Mouse (Mus musculus) heart, embryonic 13.5 days (tissue): ENCODE data around the gene Ugt1a6b. TPM values are rescaled to one million over a fixed set of nuclear protein-coding genes. Genes with fewer than 3 reads are reported as not detected.
"Not testable (repeated sequence)": the region's sequence is repeated elsewhere in the genome, so short reads cannot be mapped to it uniquely, and the experiment has no call there.

Experiments used
- ATAC-seq: fragments of 200-750 bp; cut with Nextera tagmentation; 2 replicates; pipeline ENCODE4 v1.8.0; 2017; ENCODE audit warnings: moderate TSS enrichment; ENCODE audit not compliant: insufficient number of reproducible peaks, low FRiP score, low TSS enrichment; ENCODE audit errors: extremely low read depth
- H3K27ac ChIP-seq: fragments of 300-500 bp; sonication (generic); replicated peaks from 2 replicates; pipeline ENCODE4 v1.5.1; 2015; ENCODE audit warnings: moderate library complexity, mild to moderate bottlenecking, inconsistent platforms
- H3K27me3 ChIP-seq: fragments of 300-500 bp; sonication (generic); replicated peaks from 2 replicates; pipeline ENCODE4 v1.6.1; 2015; ENCODE audit warnings: mild to moderate bottlenecking, inconsistent platforms
- H3K36me3 ChIP-seq: fragments of 300-500 bp; sonication (generic); 2 replicates; pipeline ENCODE4 v1.6.1; 2015; ENCODE audit warnings: mild to moderate bottlenecking, inconsistent platforms
- H3K4me1 ChIP-seq: fragments of 300-500 bp; sonication (generic); 2 replicates; pipeline ENCODE4 v1.6.1; 2015; ENCODE audit warnings: inconsistent platforms
- H3K4me2 ChIP-seq: fragments of 300-500 bp; sonication (generic); 2 replicates; pipeline ENCODE4 v1.6.1; 2015; ENCODE audit warnings: inconsistent platforms, mild to moderate bottlenecking, moderate library complexity
- H3K4me3 ChIP-seq: fragments of 300-500 bp; sonication (generic); 2 replicates; pipeline ENCODE4 v1.5.1; 2015; ENCODE audit warnings: moderate library complexity, mild to moderate bottlenecking, inconsistent platforms
- H3K9ac ChIP-seq: fragments of 300-500 bp; sonication (generic); 2 replicates; pipeline ENCODE4 v1.6.1; 2015; ENCODE audit warnings: inconsistent platforms, mild to moderate bottlenecking, moderate library complexity
- H3K9me3 ChIP-seq: fragments of 300-500 bp; sonication (generic); 2 replicates; pipeline ENCODE4 v1.6.1; 2016; ENCODE audit warnings: inconsistent platforms
- WGBS: fragments of 180-500 bp; shearing (Covaris S2); methylation state at CpG from one replicate; pipeline ENCODE4 v1.1.7; 2015; ENCODE audit warnings: mixed read lengths; 5-methylcytosine and 5-hydroxymethylcytosine counted together
- polyA plus RNA-seq: library from polyadenylated mRNA; unstranded; fragments of >200 nt; fragmentation: Nextera tagmentation; extraction: Ambion mirVana; gene quantifications from 2 replicates; pipeline ENCODE4 v1.2.1, GENCODE M21; 2015

The Ugt1a6b gene
- polyA plus RNA-seq, 1 experiment from 2014 or later, result not detected

DNA sequence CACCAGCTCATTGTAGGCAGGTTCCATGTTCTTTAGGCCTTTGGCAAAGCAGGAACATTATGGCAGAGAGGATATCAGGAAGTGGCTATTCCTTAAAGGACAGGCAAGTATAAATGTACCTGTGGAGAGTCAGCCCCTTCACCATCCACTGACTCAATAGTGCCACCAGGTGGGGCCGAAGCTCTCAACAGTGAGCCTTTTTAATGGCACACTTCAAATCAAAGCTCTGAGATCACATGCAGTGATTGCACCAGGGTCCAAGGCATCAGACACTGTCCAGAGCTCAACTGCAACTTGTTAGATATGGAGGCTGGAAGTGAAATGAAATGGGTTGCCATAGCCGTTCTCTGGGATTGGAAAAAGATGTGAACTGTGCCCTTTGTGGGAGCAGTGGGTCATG, 42.2 kb downstream of the Ugt1a6b start:
- WGBS, result 51% methylated on average over 2 of the region's 2 CpGs
- not testable (repeated sequence) for H3K9me3 ChIP-seq, H3K4me1 ChIP-seq, H3K27me3 ChIP-seq, H3K9ac ChIP-seq, H3K4me3 ChIP-seq, H3K4me2 ChIP-seq, H3K27ac ChIP-seq, ATAC-seq, H3K36me3 ChIP-seq

DNA sequence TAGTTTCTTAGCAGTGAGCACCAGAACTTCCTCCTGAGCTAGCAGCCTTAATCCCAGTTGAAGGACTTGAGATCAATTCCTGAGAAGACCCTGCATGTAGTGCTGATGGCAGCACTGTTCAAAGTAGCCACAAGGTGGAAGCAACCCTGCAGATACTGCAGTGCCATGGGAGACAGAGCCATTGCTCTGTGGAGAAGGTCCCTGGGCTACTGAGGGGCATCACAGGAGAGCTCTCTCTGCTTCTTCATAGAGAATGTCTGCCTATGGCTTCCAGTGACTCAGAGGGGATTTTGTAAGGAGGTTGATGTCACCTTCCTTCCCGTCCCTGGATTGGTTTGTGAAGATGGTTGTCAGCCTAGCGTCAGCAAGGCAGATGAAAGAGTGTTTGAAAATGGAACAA, 47.1 kb downstream of the Ugt1a6b start:
- H3K36me3 ChIP-seq, H3K27me3 ChIP-seq, H3K4me1 ChIP-seq, H3K4me3 ChIP-seq, H3K4me2 ChIP-seq, H3K27ac ChIP-seq, ATAC-seq, H3K9me3 ChIP-seq, H3K9ac ChIP-seq: not testable (repeated sequence)
- WGBS, result 64% methylated on average over 2 of the region's 2 CpGs

DNA sequence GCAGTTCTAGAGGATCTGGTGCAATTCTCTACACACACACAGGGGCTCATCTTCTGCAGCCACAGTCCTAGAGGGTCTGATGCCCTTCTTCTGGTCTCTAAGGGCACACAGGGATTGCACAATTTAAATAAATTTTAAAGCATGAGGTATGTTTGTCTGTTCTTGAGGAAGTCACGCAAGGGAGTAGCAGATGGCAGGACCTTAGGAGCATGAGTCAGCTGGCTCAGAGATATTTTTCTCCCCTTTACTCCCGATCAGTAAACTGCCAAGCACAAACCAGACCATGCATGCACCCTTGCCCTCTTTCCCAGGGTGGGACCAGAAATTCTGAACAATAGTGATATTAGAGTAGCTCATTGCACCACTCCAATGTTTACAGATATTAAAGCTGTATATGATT, 55.4 kb downstream of the Ugt1a6b start:
- WGBS, result 66% methylated on average over 2 of the region's 2 CpGs
- Histone ChIP-seq H3K27ac (no peak overlapping the region), H3K4me3 (no peak overlapping the region), H3K27me3 (no peaks in the 10 kb centered on the region), H3K4me2 (no peak overlapping the region), H3K9me3 (no peaks in the 10 kb centered on the region), H3K4me1 (no peaks in the 10 kb centered on the region), H3K36me3 (no peaks in the 10 kb centered on the region), H3K9ac (no peak overlapping the region)
- no peak for ATAC-seq

DNA sequence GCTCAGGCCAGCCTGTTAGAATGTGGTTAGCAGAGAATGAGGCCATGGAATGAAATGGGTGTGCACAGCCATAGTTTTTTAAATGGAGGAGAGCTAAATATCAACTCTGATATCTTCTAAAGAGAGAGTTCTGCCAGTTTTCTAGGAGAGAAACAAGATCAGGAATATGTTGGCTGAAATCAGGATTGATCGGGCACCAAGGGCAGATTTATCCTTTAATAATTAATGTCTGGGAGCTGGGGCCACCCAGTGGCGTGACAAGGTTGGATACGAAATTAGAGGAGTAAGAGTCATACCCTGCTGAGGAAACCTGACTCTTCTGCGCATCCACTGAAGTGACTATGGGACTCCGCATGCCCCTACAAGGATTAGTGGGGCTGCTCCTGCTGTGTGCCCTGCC, 62.7 kb downstream of the Ugt1a6b start, which contains the start of gene Ugt1a5:
TSS of gene Ugt1a5 (plus strand) at position 302 of the 400 bp plus-strand sequence.
- Histone ChIP-seq H3K36me3 (no peaks in the 10 kb centered on the region), H3K9ac (no peak within 1 kb of the TSS), H3K4me3 (no peak within 1 kb of the TSS), H3K4me1 (no peaks in the 10 kb centered on the region), H3K4me2 (no peak within 1 kb of the TSS), H3K27me3 (no peaks in the 10 kb centered on the region), H3K27ac (no peak within 1 kb of the TSS), H3K9me3 (peaks cover 5% of the 10 kb centered on the region; the same call in 1 of the 2 replicates)
- WGBS, result 69% methylated on average over 5 of the region's 5 CpGs
- ATAC-seq, result no peak

DNA sequence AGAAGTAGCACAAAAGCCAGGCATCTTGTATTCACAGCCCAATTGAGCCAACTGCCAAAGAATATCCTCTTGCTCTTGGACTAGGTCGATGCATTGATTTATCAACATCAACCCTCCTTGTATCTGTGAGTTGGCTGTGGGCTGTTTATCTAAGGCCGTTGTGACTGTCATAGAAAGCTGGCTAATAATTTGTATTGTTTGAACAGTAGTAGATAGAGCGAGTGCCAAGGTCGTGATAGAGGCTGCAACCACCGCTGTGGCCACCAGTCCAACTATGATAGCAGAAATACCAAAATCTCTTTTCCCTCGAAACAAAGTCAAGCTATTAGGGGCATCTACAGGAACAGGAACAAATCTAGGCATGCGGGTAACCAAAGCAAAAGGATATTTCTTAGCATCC, 69.1 kb downstream of the Ugt1a6b start:
- peaks cover 24% of the 10 kb centered on the region for H3K9me3 ChIP-seq
- WGBS, result 76% methylated on average over 6 of the region's 7 CpGs
- H3K4me1 ChIP-seq, ATAC-seq, H3K27me3 ChIP-seq, H3K9ac ChIP-seq, H3K27ac ChIP-seq, H3K4me2 ChIP-seq, H3K4me3 ChIP-seq, H3K36me3 ChIP-seq: not testable (repeated sequence)

DNA sequence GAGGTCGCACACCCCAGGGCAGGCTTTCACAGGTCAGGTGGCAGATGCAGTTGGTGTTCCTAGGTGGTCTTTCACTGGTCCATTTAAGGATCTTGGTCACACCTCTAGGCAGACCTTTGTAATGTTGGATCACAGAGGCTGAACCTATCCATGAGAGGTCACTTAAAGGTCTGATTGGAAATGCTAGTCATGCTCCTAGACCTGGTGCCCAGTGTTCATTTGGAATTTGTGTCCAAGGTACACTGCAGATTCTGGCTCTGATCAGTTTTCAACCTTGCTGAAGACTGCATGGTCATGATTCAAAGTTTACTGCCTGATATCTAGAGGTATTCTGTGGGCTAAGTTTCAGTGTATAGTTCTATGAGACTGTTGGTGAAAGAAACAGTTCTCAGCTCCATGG, 76.6 kb downstream of the Ugt1a6b start:
- H3K9me3 ChIP-seq, result peaks cover 20% of the 10 kb centered on the region
- no peak for ATAC-seq
- H3K4me3 ChIP-seq, result no peak overlapping the region
- no peak overlapping the region for H3K4me2 ChIP-seq
- no peaks in the 10 kb centered on the region for H3K27me3 ChIP-seq
- H3K36me3 ChIP-seq, result no peaks in the 10 kb centered on the region
- H3K27ac ChIP-seq, result no peak overlapping the region
- WGBS, result 86% methylated on average over 1 of the region's 1 CpGs
- no peaks in the 10 kb centered on the region for H3K4me1 ChIP-seq
- no peak overlapping the region for H3K9ac ChIP-seq

DNA sequence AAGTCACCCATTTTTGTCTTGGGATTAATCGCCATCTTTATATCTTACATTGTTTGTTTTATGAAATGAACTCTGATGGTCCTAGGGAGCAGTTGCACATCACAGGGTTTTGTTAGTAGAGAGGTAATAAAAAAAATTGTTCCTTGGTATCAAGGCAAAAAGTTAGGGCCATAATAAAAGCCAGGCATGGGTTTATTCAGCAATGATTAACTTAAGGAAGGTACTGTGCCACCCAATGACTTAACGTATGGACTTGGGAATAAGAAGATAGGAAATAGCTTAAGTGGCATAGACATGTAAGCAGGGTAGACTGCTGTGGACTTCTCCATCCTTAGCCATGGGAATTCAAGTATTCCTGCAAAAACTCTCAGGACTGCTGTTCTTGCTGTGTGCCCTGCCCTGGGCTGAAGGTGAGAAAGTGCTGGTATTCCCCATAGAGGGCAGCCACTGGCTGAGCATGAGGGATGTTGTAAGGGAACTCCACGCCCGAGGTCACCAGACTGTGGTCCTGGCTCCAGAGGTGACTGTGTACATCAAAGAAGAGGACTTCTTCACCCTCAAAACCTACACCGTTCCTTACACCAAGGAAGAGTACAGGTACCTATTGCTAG, 83.4 kb downstream of the Ugt1a6b start:
- Histone ChIP-seq H3K9me3 (no peaks in the 10 kb centered on the region), H3K9ac (no peak overlapping the region), H3K4me2 (no peak overlapping the region), H3K4me1 (no peaks in the 10 kb centered on the region), H3K36me3 (no peaks in the 10 kb centered on the region), H3K4me3 (no peak overlapping the region), H3K27me3 (no peaks in the 10 kb centered on the region), H3K27ac (no peak overlapping the region)
- WGBS, result 78% methylated on average over 5 of the region's 5 CpGs
- ATAC-seq, result no peak

DNA sequence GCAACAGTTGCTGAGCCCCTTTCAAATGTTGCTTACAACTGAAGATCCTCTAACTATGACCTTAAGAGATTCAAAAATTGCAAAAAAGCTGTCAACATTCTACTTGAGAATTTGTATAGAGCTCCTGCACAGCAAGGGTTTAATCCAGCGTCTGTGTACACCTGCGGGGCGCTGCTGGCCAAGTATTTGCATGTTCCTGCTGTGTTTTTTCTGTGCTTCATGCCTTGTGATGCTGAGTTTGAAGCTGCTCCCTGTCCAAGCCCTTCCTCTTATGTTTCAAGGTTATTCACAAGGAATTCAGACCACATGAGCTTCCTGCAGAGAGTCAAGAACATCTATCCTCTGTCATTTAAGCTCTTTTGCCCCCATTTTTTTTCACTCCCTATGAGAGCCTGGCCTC, 89.1 kb downstream of the Ugt1a6b start:
- H3K4me1 ChIP-seq, result no peaks in the 10 kb centered on the region
- ATAC-seq, result no peak
- H3K4me3 ChIP-seq, result no peak overlapping the region
- H3K27me3 ChIP-seq, result 0 out of 2 replicates have a peak, but pooled peaks cover 3% of the 10 kb centered on the region
- H3K4me2 ChIP-seq, result no peak overlapping the region
- no peaks in the 10 kb centered on the region for H3K9me3 ChIP-seq
- no peak overlapping the region for H3K9ac ChIP-seq
- H3K36me3 ChIP-seq, result no peaks in the 10 kb centered on the region
- 65% methylated on average over 3 of the region's 3 CpGs for WGBS
- H3K27ac ChIP-seq, result no peak overlapping the region

DNA sequence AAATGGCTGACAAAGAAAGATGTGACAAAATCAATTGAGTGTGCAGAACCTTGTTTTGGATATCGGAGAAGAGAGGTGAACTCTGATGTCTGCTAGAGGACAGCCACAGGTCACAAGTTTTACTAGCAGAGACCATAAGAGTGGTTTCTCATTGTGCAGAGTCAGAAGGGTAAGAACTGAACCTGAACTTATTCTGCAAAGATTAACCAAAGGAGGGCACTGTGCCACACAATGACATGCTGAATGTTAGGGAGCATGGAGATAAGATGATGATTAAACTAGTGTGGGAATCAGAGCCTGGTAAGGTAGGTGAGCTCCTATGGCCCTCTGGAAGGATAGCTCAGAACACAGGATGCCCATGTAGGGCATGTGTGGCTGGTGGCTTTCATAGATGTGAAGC, 92.6 kb downstream of the Ugt1a6b start:
- no peak for ATAC-seq
- 0 out of 2 replicates have a peak, but pooled peaks cover 3% of the 10 kb centered on the region for H3K27me3 ChIP-seq
- WGBS, result 88% methylated on average over 1 of the region's 1 CpGs

DNA sequence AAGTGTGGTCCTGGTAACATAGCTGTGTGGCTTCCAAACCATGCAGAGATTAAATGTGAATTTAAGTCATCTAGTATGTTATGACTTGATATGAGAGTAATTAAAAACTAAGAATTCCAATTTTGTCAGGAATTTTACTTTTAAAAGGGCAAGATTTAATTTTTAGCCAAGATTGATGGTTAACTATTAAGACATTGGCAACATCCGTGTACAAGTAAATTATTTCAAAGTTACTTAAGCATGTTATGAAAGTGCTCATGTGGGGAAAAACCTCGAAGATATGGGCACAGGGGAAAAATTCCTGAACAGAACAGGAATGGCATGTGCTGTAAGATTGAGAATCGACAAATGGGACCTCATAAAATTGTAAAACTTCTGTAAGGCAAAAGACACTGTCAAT, 94.4 kb downstream of the Ugt1a6b start:
- WGBS, result 63% methylated on average over 3 of the region's 3 CpGs
- no peaks in the 10 kb centered on the region for H3K36me3 ChIP-seq
- H3K4me1 ChIP-seq, result no peaks in the 10 kb centered on the region; the same call in 1 of the 2 replicates
- no peak for ATAC-seq
- no peak overlapping the region for H3K4me3 ChIP-seq
- no peaks in the 10 kb centered on the region for H3K9me3 ChIP-seq
- H3K27ac ChIP-seq, result no peak overlapping the region
- no peak overlapping the region for H3K9ac ChIP-seq
- 0 out of 2 replicates have a peak, but pooled peaks cover 3% of the 10 kb centered on the region for H3K27me3 ChIP-seq
- no peak overlapping the region for H3K4me2 ChIP-seq

More for the DNA sequence above, 92.6 kb downstream of the Ugt1a6b start:
- H3K4me1 ChIP-seq, result no peaks in the 10 kb centered on the region; the same call in 1 of the 2 replicates
- H3K4me3 ChIP-seq, result no peak overlapping the region
- no peak overlapping the region for H3K4me2 ChIP-seq
- no peak overlapping the region for H3K9ac ChIP-seq
- no peaks in the 10 kb centered on the region for H3K9me3 ChIP-seq
- no peaks in the 10 kb centered on the region for H3K36me3 ChIP-seq
- H3K27ac ChIP-seq, result no peak overlapping the region

DNA sequence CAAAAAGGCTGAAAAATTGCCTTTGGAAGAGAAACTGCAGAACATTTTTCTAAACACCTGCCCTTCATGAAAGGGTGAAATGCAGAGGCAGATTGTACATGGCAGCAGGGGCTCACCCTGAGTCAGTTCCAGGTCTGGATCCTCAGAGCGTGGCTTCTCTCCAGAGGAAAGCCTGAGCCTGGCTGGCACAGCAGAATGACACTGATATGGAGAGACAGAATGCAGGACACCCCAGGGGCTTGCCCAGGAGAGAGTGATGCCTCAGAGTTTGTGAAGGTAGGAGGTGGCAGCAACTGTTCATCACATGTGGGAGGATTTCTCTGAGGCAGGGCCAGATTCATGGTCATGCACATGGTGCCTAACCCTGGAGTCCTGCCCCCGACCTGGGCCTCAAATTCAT, 96.9 kb downstream of the Ugt1a6b start:
- ATAC-seq, result no peak
- peaks cover 2% of the 10 kb centered on the region for H3K4me1 ChIP-seq
- no peak overlapping the region for H3K27ac ChIP-seq
- no peak overlapping the region for H3K4me3 ChIP-seq
- no peak overlapping the region for H3K4me2 ChIP-seq
- no peaks in the 10 kb centered on the region for H3K9me3 ChIP-seq
- H3K9ac ChIP-seq, result no peak overlapping the region
- H3K36me3 ChIP-seq, result no peaks in the 10 kb centered on the region
- WGBS, result 46% methylated on average over 2 of the region's 2 CpGs
- H3K27me3 ChIP-seq, result peaks cover 3% of the 10 kb centered on the region; the same call in 1 of the 2 replicates

DNA sequence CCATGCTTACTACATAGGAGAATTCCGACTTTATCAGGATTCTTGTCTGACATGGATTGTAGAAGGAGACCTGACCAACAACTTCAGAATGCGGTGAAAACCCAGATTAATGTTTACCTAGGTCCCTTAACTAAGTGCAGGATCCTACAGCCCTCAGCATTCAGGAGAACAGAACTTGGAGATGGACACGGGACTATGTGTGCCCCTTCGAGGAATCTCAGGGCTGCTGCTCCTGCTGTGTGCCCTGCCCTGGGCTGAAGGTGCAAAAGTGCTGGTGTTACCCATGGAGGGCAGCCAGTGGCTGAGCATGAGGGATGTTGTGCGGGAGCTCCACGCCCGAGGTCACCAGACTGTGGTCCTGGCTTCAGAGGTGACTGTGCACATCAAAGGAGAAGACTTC, 97.4 kb downstream of the Ugt1a6b start, which contains the start of gene Ugt1a2:
TSS of gene Ugt1a2 (plus strand) at position 146 of the 400 bp plus-strand sequence.
- H3K27ac ChIP-seq, result no peak within 1 kb of the TSS
- H3K9ac ChIP-seq, result no peak within 1 kb of the TSS
- no peak for ATAC-seq
- no peaks in the 10 kb centered on the region for H3K36me3 ChIP-seq
- peaks cover 5% of the 10 kb centered on the region for H3K4me1 ChIP-seq
- no peak within 1 kb of the TSS for H3K4me2 ChIP-seq
- no peak within 1 kb of the TSS for H3K4me3 ChIP-seq
- WGBS, result 74% methylated on average over 7 of the region's 7 CpGs
- H3K27me3 ChIP-seq, result peaks cover 3% of the 10 kb centered on the region; the same call in 1 of the 2 replicates
- no peaks in the 10 kb centered on the region for H3K9me3 ChIP-seq
